Mouse (Mus musculus) cerebellum, postnatal 36 days (tissue): ENCODE measurements around the gene Ifi209.
"Not testable (repeated sequence)": the region's sequence is repeated elsewhere in the genome, so short reads cannot be mapped to it uniquely, and the experiment has no call there.

ENCODE experiments used
- DNase-seq, 2 experiments: peaks; one replicate each; pipeline ENCODE4 v3.0.0; 2021 to 2022; ENCODE audit warnings: mixed read lengths in 2 of 2

Ifi209 gene

DNA sequence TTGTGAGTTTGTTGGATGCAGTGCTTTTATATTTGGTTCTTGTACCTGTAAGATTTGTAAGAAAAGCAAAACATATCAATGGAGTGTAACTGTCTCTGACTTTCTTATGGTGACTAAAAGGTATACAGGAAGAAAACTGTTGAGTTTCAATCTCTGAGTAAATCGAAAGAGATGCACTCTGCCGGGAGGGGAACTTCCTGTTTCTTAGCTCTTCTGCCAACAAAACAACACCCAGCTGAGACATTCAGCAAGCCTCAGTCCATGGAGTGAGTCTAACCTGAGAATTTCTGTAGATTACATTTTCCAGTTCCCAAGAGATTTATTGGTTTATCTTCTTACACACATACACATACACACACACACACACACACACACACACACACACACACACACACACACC is at the start of gene Ifi209:
Gene Ifi209 (plus strand): TSS at position 296 of the 400 bp plus-strand sequence.
- not testable (repeated sequence) for DNase-seq

DNA sequence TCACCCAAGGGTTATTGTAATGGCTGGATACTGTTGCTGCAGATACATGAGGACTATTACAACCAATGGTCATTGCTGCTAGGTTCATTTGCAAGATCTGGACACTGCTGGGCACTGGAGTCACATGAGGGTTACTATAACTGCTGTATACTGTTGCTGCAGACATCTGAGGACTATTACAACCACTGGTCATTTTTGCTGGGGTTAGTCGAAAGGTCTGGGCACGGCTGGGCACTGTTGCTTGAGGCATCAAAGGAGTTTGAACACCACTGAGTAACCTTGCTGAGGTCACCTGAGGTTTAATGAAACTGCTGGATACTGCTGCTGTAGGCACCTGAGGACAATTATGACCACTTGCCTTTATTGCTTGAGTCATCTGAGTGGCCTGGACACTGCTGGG is 41.0 kb upstream of the Ifi209 start:
- DNase-seq: not testable (repeated sequence)

DNA sequence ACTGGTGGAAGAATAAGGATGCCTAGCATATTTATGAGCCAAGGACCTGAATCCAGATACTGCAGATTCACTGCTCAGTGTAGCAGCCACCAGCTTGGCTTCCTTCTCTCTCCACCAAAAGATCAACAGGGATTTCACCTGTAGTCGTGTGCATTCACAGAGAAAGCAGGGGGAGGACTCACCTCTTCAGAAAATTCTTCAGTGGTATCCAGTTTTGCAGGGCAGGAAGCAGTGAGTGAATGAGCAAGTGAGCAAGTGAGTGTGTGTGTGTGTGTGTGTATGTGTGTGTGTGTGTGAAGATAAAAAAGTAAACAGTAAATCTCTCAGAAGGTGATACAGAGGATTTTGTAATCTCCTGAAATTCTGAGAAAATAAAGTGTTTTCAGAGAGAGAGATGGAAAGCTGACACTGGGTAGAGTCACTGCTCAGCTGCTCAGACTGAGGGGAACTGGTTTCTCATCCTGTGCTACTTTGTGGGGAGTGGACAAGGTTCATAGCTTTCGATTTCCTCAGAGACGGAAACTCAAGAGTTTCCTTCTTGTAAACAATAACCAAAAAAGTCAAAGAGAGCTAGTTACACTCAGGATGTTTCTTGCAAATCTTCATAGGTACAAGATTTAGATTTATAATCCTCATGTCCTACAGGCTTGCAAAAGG is 31.8 kb upstream of the Ifi209 start, which contains the start of gene Ifi213:
Gene Ifi213 (minus strand): TSS at position 437 of the 657 bp plus-strand sequence.
- DNase-seq: not testable (repeated sequence)

DNA sequence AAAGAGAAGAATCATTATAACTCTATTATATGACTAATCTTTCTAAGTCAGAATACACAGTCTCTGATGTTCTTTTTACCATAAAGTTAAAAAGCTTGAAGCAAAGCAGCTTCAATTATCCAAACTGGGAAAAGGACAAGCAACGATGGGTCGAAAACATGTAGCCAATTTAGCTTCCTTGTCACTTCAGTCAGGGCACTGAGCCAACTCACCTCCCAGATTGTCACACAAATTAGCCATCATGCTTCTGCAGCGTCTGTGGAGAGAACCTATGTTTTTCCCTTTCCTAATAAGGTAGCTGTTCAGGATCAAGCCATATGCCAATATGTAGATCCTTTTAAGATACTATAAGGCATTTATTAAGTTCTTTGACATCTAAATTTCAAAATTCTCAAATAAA is 20.4 kb upstream of the Ifi209 start:
- not testable (repeated sequence) for DNase-seq

DNA sequence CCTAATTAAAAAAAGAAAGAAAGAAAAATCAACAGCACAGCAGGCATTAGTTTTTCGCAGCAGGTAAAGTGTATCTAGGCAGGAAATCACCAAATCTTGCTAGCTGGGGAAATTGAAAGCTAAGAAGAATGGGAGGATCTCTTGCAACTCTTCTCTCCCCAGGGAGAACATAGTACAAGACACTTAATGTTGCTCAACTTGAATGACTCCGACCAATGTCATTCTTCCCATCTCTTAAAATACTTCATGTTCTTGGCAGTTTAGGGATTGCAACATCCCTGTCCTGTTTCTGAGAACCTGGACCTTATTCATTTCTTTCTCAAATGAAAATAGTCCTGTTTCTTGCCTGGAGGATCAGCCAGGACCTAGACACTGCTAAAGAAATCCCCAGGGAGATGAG is 8.5 kb upstream of the Ifi209 start:
- not testable (repeated sequence) for DNase-seq

DNA sequence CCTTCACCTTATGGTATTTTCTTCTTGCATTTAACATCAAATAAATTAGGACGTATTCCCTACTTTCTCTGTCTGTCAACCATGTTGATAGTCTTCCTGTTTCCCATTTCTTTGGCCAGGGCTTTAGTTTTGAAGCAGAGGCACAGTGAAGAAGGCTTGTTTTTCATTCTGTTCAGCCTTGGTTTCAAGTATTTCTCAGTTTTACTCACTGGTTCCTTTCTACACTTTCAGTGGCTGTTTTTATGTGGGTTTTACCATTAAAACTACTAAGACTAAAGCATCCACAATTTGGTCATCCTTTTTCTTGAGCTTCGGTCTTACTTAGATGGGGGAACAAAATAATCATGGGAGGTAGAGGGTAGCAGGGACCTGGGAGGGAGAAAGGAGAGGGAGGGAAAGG is 6.7 kb upstream of the Ifi209 start:
- no peak for DNase-seq

DNA sequence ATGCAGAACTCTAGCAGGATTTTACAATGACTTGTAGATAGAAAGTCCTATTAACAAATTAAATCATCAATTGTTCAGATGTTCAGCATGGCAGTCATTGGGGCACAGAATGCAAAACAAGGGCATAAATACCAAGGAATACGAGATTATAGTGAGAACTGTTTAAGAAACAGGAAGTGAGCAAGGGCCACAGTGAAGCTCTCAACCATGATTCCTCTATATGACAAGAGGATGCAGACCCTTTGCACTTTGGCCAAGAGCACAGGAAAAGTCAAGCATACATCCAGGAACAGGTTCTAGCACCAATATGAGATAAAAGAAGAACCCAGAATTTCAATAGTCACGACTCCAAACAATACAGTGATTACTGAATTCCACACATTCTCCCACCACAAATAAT is 4.0 kb upstream of the Ifi209 start:
- DNase-seq: no peak

DNA sequence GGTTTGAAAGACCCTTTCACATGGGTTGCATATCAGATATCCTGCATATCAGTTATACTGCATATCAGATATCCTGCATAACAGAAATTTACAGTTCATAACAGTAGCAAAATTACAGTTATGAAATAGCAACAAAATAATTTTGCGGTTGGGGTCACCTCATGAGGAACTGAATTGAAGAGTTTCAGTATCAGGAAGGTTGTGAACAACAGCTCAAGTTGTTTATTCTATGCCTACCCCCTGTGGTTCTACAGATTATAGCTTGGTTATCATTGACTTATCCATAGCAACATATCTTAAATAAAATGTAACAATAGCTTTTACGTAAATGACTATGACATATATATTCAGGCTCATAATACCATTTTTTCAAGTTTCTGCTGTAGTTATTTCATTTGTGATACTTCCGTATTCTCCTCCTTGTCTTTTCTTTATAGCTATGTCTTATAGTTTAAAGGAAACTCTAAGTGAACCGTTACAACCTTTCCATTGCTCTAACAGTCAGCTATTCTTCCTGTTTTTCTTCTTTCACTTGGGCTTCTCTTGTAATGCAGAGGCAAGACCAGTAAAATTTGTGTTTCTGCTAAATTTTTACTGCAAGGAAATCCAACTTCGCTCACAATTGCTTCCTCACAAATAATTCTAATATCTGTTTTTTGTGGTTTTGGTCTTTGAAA is 3.4 kb downstream of the Ifi209 start:
- DNase-seq: no peak

DNA sequence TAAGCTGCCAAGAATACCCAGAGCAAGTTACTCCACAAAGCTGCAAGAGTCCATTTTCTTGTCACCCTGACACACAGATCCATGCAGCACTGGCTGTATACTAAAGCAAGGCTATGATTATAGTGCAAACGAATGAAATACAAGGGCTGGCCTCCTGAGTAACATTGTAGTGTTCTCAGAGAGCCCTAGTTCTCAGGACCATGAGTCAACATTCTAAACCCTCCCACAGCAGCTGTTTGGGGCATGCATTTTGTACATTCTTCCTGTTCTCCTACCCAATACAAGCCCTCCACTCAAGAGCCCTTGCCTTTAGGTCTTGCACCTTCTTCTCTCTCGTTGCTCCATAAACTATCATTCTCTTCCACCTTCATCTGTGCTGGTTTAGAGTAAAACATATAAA is 14.7 kb downstream of the Ifi209 start:
- DNase-seq: no peak

DNA sequence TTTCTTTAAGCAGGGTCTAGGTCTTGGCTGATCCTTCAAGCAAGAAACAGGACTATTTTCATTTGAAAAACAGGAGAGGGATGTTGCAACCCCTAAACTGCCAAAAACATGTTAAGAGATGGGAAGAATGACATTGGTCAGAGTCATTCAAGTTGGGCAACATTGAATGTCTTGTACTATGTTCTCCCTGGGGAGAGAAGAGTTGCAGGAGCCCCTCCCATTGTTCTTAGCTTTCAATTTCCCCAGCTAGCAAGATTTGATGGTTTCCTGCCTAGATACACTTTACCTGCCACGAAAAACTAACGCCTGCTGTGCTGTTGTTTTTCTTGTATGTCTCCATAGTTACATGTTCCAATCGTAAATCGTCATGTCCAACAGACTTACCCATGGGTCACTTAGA is 27.3 kb downstream of the Ifi209 start:
- no peak for DNase-seq

DNA sequence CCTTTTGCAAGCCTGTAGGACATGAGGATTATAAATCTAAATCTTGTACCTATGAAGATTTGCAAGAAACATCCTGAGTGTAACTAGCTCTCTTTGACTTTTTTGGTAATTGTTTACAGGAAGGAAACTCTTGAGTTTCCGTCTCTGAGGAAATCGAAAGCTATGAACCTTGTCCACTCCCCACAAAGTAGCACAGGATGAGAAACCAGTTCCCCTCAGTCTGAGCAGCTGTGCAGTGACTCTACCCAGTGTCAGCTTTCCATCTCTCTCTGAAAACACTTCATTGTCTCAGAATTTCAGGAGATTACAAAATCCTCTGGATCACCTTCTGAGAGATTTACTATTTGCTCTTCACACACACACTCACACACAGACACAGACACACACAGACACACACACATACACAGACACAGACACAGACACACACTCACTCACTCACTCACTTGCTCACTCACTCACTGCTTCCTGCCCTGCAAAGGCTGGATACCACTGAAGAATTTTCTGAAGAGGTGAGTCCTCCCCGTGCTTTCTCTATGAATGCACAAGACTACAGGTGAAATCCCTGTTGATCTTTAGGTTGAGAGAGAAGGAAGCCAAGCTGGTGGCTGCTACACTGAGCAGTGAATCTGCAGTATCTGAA is 42.9 kb downstream of the Ifi209 start, which contains the start of gene Ifi208:
Gene Ifi208 (plus strand): TSS at position 218 of the 640 bp plus-strand sequence.
- not testable (repeated sequence) for DNase-seq

DNA sequence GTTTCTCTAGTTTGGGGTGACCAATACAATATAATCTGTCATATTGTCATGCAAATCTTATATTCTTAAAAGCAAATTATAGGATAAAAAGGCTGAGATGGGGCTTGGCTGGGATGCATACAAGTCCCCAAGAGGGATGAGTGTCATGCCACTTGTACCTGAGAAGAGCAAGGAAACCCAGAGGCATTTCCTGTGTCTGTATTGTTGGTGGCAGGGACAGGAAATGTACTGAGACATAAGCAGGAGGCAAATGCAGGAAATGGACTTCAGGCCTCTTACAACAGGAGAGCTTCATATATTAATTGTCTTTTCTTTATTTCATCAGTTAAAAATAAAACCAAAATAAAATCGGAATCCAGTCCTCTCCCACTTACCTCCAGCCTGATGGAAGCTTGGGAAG is 47.9 kb downstream of the Ifi209 start:
- DNase-seq: not testable (repeated sequence)

DNA sequence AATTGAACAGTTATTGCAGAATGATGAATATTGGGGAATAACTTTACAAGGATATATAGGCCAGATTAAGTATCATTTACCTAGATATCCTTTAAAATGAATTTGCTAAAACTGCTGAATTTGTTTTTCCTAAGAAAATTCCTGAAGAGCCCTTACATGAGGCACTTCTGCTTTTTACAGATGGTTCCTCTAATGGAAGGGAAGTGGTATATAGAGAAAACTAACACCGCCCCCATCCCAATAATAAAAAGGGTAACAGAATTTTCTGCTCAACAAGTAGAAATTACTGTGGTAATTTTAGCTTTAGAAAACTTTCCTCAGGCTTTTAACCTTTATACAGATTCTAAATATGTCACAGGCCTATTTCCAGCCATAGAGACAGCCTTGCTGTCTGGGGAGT is 63.6 kb downstream of the Ifi209 start:
- no peak for DNase-seq
